Mouse (Mus musculus): ENCODE data around the gene Ifi35.

DNA sequence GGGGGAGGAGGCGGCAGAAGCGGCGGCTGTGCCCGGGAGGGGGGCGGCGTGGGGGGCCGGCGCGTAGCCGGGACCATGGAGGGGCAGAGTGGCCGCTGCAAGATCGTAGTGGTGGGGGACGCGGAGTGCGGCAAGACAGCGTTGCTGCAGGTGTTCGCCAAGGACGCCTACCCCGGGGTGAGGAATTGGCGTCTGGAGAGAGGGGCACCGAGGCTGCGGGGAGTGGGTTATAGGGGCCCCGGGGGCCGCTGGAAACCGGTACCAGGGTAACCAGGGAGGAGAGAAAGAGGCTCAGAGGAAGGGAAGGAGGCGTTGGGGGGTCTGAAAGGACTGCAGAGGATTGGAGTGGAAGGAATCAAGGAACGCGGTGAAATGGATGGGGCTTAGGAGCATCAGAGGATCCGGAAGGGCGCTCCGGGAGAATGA, 20.1 kb downstream of the Ifi35 start:
- TF ChIP-seq ZC3H11A (IDR thresholded peaks at IDR 0.05; ENCODE audit: borderline replicate concordance, low read depth, low read length) (no peak), HCFC1 (IDR thresholded peaks at IDR 0.05; ENCODE audit: borderline replicate concordance, insufficient read depth, low read length) (no peak)

Measured in ES-E14 (cell line).